ENCODE assay signal across 15 mouse cellular contexts in genomic region chr1:172281522-172282254, GRCm38 (mm10). TPM values are rescaled to one million over a fixed set of nuclear protein-coding genes. Genes with fewer than 3 reads are reported as not detected.
DNase-seq lines count a peak whose midpoint lies in the region; ATAC-seq and TF ChIP-seq lines count a peak whose summit lies in the region.
"Had no signal": no experiment of that assay in that cellular context is flagged by ENCODE, and none has a peak within 500 bp of the region (broad histone marks: within the 10 kb centered on the region; RNA-seq: fewer than 3 reads in every experiment).

No protein-coding gene starts in this region.

- H3K4me1 ChIP-seq in lung, embryonic 15.5 days: peaks cover 4% of the 10 kb centered on the region; the same call in 1 of the 2 replicates
- H3K4me1 ChIP-seq in embryonic facial prominence, embryonic 10.5 days: no peaks in the 10 kb centered on the region

- TF ChIP-seq CTCF in left cerebral cortex, adult 2 months (IDR thresholded peaks at IDR 0.05): peak; percentile 28

- no peaks in the 10 kb centered on the region for H3K9me3 ChIP-seq in lung, embryonic 15.5 days
- no peaks in the 10 kb centered on the region for H3K9me3 ChIP-seq in embryonic facial prominence, embryonic 10.5 days

- no peak overlapping the region for H3K4me2 ChIP-seq in lung, embryonic 15.5 days

- DNase-seq in heart, adult 11 months: peak; percentile 96
- no peak for DNase-seq in heart, postnatal 25 days (ENCODE audit: low spot score)
- no peak for DNase-seq in left cerebral cortex, adult 2 months (ENCODE audit: extremely low spot score in 1 of 2, low spot score in 2 of 2)
- DNase-seq in left cerebral cortex, adult 18-20 months (ENCODE audit: low spot score in 2 of 2): no peak
- peak; percentile 53 for DNase-seq in adipocyte (ENCODE audit: low spot score)
- DNase-seq in embryonic facial prominence, embryonic 10.5 days (ENCODE audit: low spot score): no peak
- DNase-seq in layer of hippocampus, adult 8-10 months (ENCODE audit: low spot score in 2 of 2): no peak
- DNase-seq: cerebellum, adult 11-12 months; heart, postnatal 4 days; kidney, postnatal 10 days; thymus, adult 2 months had no signal

- peak; percentile 68; the same call in 1 of the 2 replicates for ATAC-seq in lung, embryonic 15.5 days (ENCODE audit: borderline replicate concordance, extremely low read depth, low FRiP score, low TSS enrichment)

- H3K4me3 ChIP-seq in left cerebral cortex, adult 2 months: no peak overlapping the region
- H3K4me3 ChIP-seq in lung, embryonic 15.5 days: no peak overlapping the region
- H3K4me3 ChIP-seq in embryonic facial prominence, embryonic 10.5 days: no peak overlapping the region

- intact Hi-C loops in heart, postnatal 25 days (cut with DNase I): loop anchor here (2.0 kb wide), 1 partner anchor 27 kb away; no protein-coding TSS in a partner anchor
- intact Hi-C loops in left cerebral cortex, adult 2 months (cut with DNase I): loop anchor here (1.0 to 2.0 kb wide), 2 partner anchors 25 to 29 kb away; no protein-coding TSS in a partner anchor

- H3K9ac ChIP-seq in lung, embryonic 15.5 days: no peak overlapping the region

- no peaks in the 10 kb centered on the region for H3K36me3 ChIP-seq in lung, embryonic 15.5 days
- H3K36me3 ChIP-seq in embryonic facial prominence, embryonic 10.5 days (replicated peaks): no peaks in the 10 kb centered on the region

- H3K27ac ChIP-seq in left cerebral cortex, adult 2 months: peak overlapping the region; percentile 72
- no peak overlapping the region for H3K27ac ChIP-seq in lung, embryonic 15.5 days
- H3K27ac ChIP-seq in embryonic facial prominence, embryonic 10.5 days (replicated peaks): no peak overlapping the region

- H3K27me3 ChIP-seq in lung, embryonic 15.5 days: no peaks in the 10 kb centered on the region
- H3K27me3 ChIP-seq in embryonic facial prominence, embryonic 10.5 days (replicated peaks; ENCODE audit: low read depth, poor library complexity, severe bottlenecking): peaks cover 2% of the 10 kb centered on the region; the same call in 1 of the 2 replicates

- WGBS in lung, embryonic 15.5 days: 60% methylated on average over 10 of the region's 10 CpGs
- 87% methylated on average over 10 of the region's 10 CpGs for WGBS in embryonic facial prominence, embryonic 10.5 days

RNA-seq across cellular contexts. Expression of gene Atp1a2, which starts 16.2 kb away (rescaled TPM):
- total RNA-seq in heart, postnatal 25 days (2021): 100 to 1,000 TPM; 600 to 610 TPM
- 100 to 1,000 TPM; 628 to 676 TPM for total RNA-seq in left cerebral cortex, adult 2 months (2021)
- 100 to 1,000 TPM; 588 to 687 TPM for total RNA-seq in left cerebral cortex, adult 18-20 months (2021)
- polyA plus RNA-seq in lung, embryonic 15.5 days (2015; fragmentation: Nextera tagmentation; extraction: Ambion mirVana): 5.7 and 6.2 TPM in 2 replicates
- polyA plus RNA-seq in embryonic facial prominence, embryonic 10.5 days (2016; fragmentation: Nextera tagmentation; extraction: Ambion mirVana): 1.2 and 1.4 TPM in 2 replicates
- total RNA-seq in layer of hippocampus, adult 8-10 months (2022): 100 to 1,000 TPM; 613 to 678 (median 645) TPM
- total RNA-seq: megakaryocyte progenitor cell, adult 5-6 weeks had no signal

RNA-seq across cellular contexts. Expression of gene Igsf8, which starts 20.2 kb away (rescaled TPM):
- total RNA-seq in heart, postnatal 25 days (2021): 10 to 100 TPM in 1 of 2 experiments, 1 to 10 TPM in 1; 9.3 to 15.2 TPM
- 100 to 1,000 TPM; 257 to 260 TPM for total RNA-seq in left cerebral cortex, adult 2 months (2021)
- 100 to 1,000 TPM; 278 to 283 TPM for total RNA-seq in left cerebral cortex, adult 18-20 months (2021)
- polyA plus RNA-seq in lung, embryonic 15.5 days (2015; fragmentation: Nextera tagmentation; extraction: Ambion mirVana): 46.2 and 49.4 TPM in 2 replicates
- 33.7 and 39.5 TPM in 2 replicates for polyA plus RNA-seq in embryonic facial prominence, embryonic 10.5 days (2016; fragmentation: Nextera tagmentation; extraction: Ambion mirVana)
- 100 to 1,000 TPM; 226 to 260 (median 236) TPM for total RNA-seq in layer of hippocampus, adult 8-10 months (2022)

RNA-seq across cellular contexts. Expression of gene Atp1a4, which starts 23.5 kb away (rescaled TPM):
- total RNA-seq in heart, postnatal 25 days (2021): not detected
- total RNA-seq in left cerebral cortex, adult 2 months (2021): not detected
- not detected for total RNA-seq in left cerebral cortex, adult 18-20 months (2021)
- not detected in 2 replicates for polyA plus RNA-seq in lung, embryonic 15.5 days (2015; fragmentation: Nextera tagmentation; extraction: Ambion mirVana)
- not detected in 2 replicates for polyA plus RNA-seq in embryonic facial prominence, embryonic 10.5 days (2016; fragmentation: Nextera tagmentation; extraction: Ambion mirVana)
- total RNA-seq in layer of hippocampus, adult 8-10 months (2022): not detected
- total RNA-seq: megakaryocyte progenitor cell, adult 5-6 weeks had no signal
- polyA plus RNA-seq: embryonic facial prominence, embryonic 11.5 days; limb, embryonic 11.5 days had no signal

RNA-seq across cellular contexts. Expression of gene Kcnj9, which starts 47.4 kb away (rescaled TPM):
- total RNA-seq in heart, postnatal 25 days (2021): under 1 TPM in 1 of 2 experiments, not detected in 1; 0.06 TPM
- total RNA-seq in left cerebral cortex, adult 2 months (2021): 100 to 1,000 TPM; 137 to 138 TPM
- total RNA-seq in left cerebral cortex, adult 18-20 months (2021): 100 to 1,000 TPM; 132 to 133 TPM
- 0.04 TPM in 1 of 2 replicates, not detected in the other for polyA plus RNA-seq in lung, embryonic 15.5 days (2015; fragmentation: Nextera tagmentation; extraction: Ambion mirVana)
- polyA plus RNA-seq in embryonic facial prominence, embryonic 10.5 days (2016; fragmentation: Nextera tagmentation; extraction: Ambion mirVana): 0.10 and 0.11 TPM in 2 replicates
- 10 to 100 TPM; 66.5 to 88.7 (median 77.5) TPM for total RNA-seq in layer of hippocampus, adult 8-10 months (2022)
- total RNA-seq: heart, postnatal 4 days; megakaryocyte progenitor cell, adult 5-6 weeks had no signal
- polyA plus RNA-seq: limb, embryonic 11.5 days had no signal

RNA-seq across cellular contexts. Expression of gene Kcnj10, which starts 59.3 kb away (rescaled TPM):
- total RNA-seq in heart, postnatal 25 days (2021): under 1 TPM; 0.10 to 0.14 TPM
- total RNA-seq in left cerebral cortex, adult 2 months (2021): 100 to 1,000 TPM in 1 of 2 experiments, 10 to 100 TPM in 1; 86.5 to 108 TPM
- 10 to 100 TPM; 67.5 to 87.1 TPM for total RNA-seq in left cerebral cortex, adult 18-20 months (2021)
- polyA plus RNA-seq in lung, embryonic 15.5 days (2015; fragmentation: Nextera tagmentation; extraction: Ambion mirVana): 0.15 and 0.21 TPM in 2 replicates
- 0.09 and 0.15 TPM in 2 replicates for polyA plus RNA-seq in embryonic facial prominence, embryonic 10.5 days (2016; fragmentation: Nextera tagmentation; extraction: Ambion mirVana)
- total RNA-seq in layer of hippocampus, adult 8-10 months (2022): 100 to 1,000 TPM in 2 of 4 experiments, 10 to 100 TPM in 2; 92.2 to 116 (median 100.0) TPM

Comparison
In these comparisons a context has a peak if more than half of its experiments do, and no peak if none do; other contexts are left out.
1. DNase-seq: peak in heart, adult 11 months (single experiment) and adipocyte (single experiment); none in heart, postnatal 25 days (single experiment), left cerebral cortex, adult 2 months (0 of 2), left cerebral cortex, adult 18-20 months (0 of 2), embryonic facial prominence, embryonic 10.5 days (single experiment) and layer of hippocampus, adult 8-10 months (0 of 2).
2. RNA of gene Igsf8, which starts 20.2 kb away (total RNA-seq): 278 to 283 TPM in left cerebral cortex, adult 18-20 months, 257 to 260 TPM in left cerebral cortex, adult 2 months and 226 to 260 TPM in layer of hippocampus, adult 8-10 months; 9.3 to 15.2 TPM in heart, postnatal 25 days; every median in the first group is over 10 times any median in the second.